Comparison of ENCODE assay signal across 9 mouse cellular contexts in the genomic region with DNA sequence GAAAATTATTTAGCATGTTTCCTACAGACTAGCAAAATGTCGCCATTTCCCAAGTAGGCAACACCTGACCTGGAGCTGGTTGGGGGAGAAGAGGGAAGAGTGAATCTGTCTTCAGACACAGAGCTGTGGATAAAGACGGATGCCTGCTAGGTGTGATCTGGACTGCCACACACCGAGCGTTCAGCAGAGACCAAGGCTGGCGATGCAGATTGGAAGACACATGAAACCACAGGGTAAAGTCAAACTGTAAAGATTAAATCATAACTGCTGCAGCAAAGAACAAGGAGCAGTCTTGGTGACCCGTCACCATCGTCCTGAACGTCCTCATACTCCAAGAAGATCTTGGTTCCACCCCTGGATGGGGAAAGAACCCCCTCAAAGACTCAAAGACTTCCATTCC.
"Had no signal": no experiment of that assay in that cellular context is flagged by ENCODE, and none has a peak within 500 bp of the region (broad histone marks: within the 10 kb centered on the region; RNA-seq: fewer than 3 reads in every experiment).

No protein-coding gene starts in this region.

- H3K9me3 ChIP-seq: limb, embryonic 15.5 days had no signal

- H3K9ac ChIP-seq: limb, embryonic 15.5 days; midbrain, embryonic 13.5 days had no signal

- H3K4me2 ChIP-seq: limb, embryonic 15.5 days; midbrain, embryonic 13.5 days had no signal

- H3K36me3 ChIP-seq: limb, embryonic 15.5 days; midbrain, embryonic 13.5 days had no signal

- H3K27ac ChIP-seq: kidney, postnatal 0 days; left cerebral cortex, adult 2 months; limb, embryonic 15.5 days; macrophage had no signal

- ATAC-seq: inflammation-experienced regulatory T-cells, adult 6 months had no signal

- H3K4me3 ChIP-seq: left cerebral cortex, adult 2 months; limb, embryonic 15.5 days; midbrain, embryonic 13.5 days had no signal

- H3K27me3 ChIP-seq: limb, embryonic 15.5 days; midbrain, embryonic 13.5 days had no signal

- DNase-seq: right cerebral cortex, adult 18-20 months; right cerebral cortex, postnatal 25 days; thymus, postnatal 36 days had no signal
